Mouse (Mus musculus) layer of hippocampus, adult 2 months (tissue): ENCODE measurements around the gene Cep170b. TPM values are rescaled to one million over a fixed set of nuclear protein-coding genes. Genes with fewer than 3 reads are reported as not detected.

Experiments used
- DNase-seq, 2 experiments: peaks; one replicate each; pipeline ENCODE4 v3.0.0; 2022; ENCODE audit warnings: low spot score in 2 of 2
- H3K27ac ChIP-seq: fragments of 200-600 bp; 2 replicates; pipeline ENCODE4 v1.8.1; 2022
- H3K4me3 ChIP-seq: fragments of 200-600 bp; 2 replicates; pipeline ENCODE4 v1.8.1; 2022; ENCODE audit warnings: mild to moderate bottlenecking
- CTCF ChIP-seq: fragments of 200-600 bp; conservative IDR thresholded peaks from 2 replicates; pipeline ENCODE4 v1.8.1; 2022; ENCODE audit warnings: antibody characterized with exemption, mild to moderate bottlenecking, moderate library complexity
- total RNA-seq, 2 experiments: library from RNA; stranded (reverse); gene quantifications; 2 replicates each; pipeline ENCODE4 v1.2.3; 2021

The Cep170b gene
- total RNA-seq, 2 experiments from 2014 or later = 194 to 210 TPM

DNA sequence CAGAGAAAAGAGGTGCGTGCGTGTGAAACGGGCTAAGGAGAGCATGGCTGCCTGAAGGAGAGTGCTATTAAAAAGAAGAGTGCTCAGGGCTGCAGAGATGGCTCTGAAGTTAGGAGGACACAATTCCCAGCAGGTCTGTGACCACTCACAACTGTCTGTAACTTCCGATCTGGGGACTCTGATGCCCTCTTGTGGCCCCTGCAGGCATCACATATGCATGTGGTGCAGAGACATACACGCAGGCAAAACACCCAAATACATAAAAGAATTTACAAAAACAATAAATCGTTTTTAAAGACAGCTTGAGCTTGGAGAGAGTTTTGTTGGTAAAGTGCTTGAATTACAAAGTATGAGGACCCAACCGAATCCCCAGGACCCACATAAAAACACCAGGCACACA is 3.1 kb upstream of the Cep170b start:
- no peak overlapping the region for H3K27ac ChIP-seq
- DNase-seq = no peak
- TF ChIP-seq CTCF = peak; percentile 78
- H3K4me3 ChIP-seq = no peak overlapping the region

DNA sequence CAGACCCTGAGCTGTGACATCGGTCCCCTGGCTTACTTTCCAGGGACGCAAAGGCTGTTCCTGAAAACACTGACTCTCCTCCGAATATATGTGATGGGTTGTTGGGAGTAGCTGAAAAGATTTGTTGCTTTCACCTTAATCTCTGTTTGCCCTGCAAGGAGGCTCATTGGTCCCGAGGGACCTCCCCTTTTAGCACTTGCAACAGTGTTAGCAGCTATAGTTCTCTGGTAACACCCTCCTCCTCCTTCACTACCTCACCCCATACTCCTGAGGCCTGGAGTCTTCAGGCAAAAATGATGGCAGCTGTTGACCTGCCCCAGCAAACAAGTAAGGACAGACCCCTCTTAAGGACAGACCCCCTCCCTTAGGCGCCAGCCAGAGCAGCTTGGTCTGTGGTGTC is 1.3 kb upstream of the Cep170b start:
- no peak for TF ChIP-seq CTCF
- H3K4me3 ChIP-seq = no peak overlapping the region
- no peak for DNase-seq
- no peak overlapping the region for H3K27ac ChIP-seq

DNA sequence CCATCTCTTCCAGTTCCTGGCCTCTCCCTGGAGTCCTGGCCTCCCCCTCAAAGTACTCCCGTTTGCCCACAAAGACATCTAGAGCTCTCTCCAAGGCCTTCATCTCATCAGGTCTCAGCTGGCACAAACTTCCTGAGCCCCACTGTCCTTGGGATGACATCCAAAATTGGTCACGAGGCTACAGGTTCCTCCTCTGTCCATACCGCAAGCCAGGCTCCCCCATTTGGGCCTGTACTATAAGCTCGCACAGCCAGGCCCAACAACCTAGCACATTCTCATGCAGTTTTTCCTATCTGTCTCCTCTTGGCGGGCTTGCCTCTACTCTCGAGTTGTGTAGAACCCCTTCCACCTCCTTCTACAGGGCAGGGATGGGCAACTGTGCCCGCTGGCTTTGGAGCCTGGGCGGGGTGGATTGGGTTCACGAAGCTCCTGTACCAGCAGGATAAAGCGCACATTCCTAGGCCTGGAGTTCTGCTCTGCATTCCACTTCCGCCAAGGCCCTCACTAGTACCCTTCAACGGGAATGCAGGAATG is 702 bp downstream of the Cep170b start:
- no peak for DNase-seq
- no peak overlapping the region for H3K27ac ChIP-seq
- H3K4me3 ChIP-seq = no peak overlapping the region
- TF ChIP-seq CTCF = no peak

DNA sequence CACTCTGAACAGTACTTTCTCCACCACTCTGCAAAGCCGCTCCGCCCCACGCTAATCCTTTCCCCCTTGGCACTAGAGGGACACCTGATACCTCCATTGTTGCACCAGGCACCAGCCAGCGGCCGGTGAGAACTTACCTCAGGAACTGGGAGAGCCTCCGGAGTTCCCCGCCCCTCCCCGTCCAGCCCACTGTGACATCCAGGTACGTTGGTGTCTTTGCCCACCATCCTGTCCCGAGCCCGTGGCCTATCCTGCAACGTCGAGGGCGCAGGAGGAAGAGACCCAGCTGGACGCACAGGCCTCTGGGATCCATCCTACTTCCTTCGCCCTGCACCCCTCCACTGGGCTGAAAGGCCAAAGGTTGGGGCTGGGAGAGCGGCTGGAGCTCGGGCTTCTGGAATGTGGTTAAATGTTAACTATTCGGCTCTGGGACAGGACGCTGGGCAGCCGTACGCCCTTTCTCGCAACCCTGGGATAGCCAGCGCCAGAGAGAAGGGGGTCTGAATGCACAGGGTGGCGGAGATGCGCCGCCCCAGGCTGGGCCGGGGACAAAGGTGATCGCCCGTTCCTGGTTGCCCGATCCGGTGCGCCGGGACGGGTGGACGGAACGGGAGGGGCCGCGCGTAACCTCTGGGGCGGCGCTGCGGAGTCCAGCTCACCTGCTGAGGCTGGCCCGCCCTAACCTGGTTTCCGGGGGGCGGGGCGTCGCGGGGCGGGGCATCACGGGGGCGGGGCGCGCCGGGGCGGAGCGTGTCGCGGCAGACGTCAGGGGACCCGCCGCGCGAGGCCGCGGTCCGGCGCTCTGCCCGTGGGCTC is 1.4 kb downstream of the Cep170b start:
- peak overlapping the region; percentile 59 for H3K4me3 ChIP-seq
- H3K27ac ChIP-seq = peak overlapping the region; percentile 54; the same call in 1 of the 2 replicates
- DNase-seq = no peak
- TF ChIP-seq CTCF = no peak

DNA sequence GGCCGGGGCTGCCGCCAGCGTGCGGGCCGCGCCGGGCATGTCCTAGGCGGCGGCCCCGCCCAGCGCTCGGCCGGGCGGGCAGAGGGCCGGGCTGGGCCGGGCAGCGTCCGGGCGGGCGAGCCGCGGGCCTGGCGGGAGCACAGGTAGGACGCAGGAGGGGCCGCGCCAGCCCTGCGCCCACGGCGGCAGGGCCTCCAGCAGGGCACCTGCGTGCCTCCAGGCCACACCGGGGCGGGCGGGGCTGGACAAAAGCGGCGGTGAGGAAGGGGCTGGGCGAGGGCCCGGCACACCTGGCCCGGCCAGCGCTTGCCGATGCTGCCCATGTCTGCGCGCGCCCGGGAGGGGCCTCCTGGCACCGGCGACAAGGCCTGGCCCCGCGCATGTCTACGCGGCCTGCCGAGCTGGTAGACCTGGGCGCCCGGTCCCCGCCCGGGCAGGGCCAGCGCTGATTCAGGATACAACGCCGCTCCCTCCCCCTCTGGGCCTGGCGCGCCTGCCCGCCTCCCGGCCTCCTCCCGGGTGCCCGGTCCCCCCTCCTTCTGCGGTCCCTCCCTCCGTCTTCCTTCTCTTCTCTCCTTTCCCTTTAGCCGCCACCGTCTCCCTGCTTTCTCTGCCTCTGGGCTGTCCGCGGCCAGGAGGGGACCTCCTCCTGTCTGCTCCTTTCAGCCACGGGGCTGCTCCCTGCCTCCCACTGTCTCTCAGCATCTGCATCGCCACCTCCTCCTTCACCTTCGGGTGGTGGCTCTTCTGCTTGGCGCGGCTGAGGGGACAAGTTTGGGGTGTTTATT is 2.2 kb downstream of the Cep170b start:
- Histone ChIP-seq H3K27ac (peak overlapping the region; percentile 84), H3K4me3 (peak overlapping the region; percentile 77)
- DNase-seq = no peak
- TF ChIP-seq CTCF = no peak

DNA sequence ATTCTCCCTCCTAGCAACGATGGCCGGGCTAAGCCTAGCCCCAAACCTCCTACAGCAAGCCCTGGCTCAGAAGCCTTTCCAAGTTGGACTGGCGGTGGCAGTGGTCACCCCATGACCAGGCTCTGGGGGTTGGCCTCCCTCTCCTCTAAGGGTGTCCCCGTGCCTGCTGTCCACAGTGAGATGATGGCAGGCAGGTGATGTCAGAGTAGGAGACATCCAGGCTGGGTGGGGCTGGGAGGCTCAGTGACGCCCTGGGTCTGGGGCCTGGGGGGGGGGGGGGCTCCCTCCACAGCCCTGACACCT is 2.7 kb downstream of the Cep170b start:
- Histone ChIP-seq H3K4me3 (peak overlapping the region; percentile 77), H3K27ac (peak overlapping the region; percentile 84)
- TF ChIP-seq CTCF = no peak
- no peak for DNase-seq

DNA sequence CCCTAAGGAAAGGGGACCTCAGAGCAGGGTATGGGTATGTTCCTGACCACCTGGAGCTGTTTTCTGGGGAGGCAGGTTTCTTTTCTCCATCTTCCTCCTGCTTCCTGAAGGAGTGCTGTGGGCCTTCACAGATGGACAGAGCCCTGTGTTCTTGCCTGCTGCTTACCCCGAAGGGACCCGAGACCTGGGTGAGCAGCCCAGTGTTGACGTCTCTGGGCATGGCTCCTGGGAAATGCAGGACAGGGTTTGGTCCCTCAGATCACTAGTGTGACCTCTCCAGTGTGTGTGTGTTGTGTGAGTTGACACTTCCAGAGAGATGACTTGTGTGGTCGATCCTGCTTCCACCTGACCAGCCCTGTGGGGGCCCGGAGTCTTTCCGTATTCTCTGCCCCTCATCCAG is 3.2 kb downstream of the Cep170b start:
- TF ChIP-seq CTCF = no peak
- Histone ChIP-seq H3K4me3 (peak overlapping the region; percentile 77), H3K27ac (peak overlapping the region; percentile 84; the same call in 1 of the 2 replicates)
- no peak for DNase-seq

DNA sequence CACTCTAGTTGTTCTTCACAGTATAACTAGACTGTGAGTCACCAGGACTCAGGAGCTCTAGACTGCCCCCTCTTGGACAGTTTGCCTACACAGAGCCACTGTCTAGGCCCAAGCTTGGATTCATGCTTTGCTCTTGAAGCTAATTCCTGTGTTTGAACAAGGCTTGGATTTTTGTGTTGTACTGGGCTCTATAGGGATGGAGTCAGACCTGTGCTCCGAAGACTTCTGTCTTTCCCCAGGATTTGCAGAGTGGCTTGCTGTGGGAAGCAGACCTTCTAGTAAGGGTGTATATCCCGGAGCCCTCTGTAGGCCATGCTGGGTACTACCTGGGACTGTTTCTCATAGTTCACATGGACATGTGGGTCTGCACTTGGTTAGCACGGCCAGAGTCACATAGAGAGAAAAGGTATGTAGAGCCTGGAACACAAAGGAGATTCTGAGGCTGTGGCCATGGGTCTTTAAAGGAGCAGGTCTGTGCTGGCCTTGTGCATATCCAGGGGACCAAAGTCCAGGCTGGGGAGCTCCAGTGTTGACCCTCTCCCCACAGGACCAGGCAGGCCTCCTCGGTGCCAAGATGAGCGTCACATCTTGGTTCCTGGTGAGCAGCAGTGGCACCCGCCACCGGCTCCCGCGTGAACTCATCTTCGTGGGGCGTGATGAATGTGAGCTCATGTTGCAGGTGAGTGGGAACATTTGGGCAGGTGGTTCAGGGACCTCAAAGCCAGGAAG is 4.0 kb downstream of the Cep170b start:
- no peak overlapping the region for H3K27ac ChIP-seq
- H3K4me3 ChIP-seq = no peak overlapping the region
- DNase-seq = peak; percentile 59 to 72
- peak; percentile 84 for TF ChIP-seq CTCF

DNA sequence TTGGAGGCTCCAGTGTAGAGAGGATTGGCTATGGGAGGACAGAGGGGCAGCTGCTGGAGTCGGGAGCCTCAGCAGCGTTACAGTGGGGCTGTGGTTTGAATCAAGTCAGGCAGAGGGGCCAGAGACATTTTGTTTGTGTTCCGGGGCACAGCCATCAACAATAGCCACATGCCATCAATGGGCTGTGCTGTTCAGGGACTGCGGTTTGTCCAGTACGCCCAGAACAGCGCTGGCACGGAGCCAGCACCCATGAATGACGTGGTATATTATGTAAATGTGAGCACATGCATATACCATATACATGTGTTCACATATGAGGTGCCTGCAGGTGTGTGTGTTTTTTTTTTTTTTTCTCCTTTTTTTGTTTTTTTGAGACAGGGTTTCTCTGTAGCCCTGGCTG is 7.5 kb downstream of the Cep170b start:
- DNase-seq = no peak
- H3K4me3 ChIP-seq = no peak overlapping the region
- H3K27ac ChIP-seq = no peak overlapping the region
- TF ChIP-seq CTCF = no peak

DNA sequence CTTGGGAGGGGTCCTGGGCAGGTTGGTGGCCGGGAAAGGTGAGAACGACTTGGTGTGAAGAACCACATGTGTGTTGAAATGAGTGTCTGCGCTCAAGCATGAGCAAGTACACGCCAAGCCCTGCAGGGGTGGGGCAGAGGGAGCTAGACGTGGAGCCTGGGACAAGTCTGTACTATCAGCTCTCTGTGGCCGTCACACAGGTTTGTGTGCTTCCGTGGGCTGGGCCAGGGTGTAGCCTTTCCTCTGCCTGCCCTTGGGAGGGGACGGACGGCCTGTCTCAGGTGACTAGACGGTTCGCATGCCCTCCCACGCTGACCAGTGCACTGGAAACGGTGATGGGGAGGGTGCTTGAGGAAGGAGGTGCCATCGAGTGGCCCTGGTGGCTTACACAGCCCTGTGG is 10.6 kb downstream of the Cep170b start:
- DNase-seq = no peak
- TF ChIP-seq CTCF = no peak
- H3K27ac ChIP-seq = no peak overlapping the region
- H3K4me3 ChIP-seq = no peak overlapping the region

DNA sequence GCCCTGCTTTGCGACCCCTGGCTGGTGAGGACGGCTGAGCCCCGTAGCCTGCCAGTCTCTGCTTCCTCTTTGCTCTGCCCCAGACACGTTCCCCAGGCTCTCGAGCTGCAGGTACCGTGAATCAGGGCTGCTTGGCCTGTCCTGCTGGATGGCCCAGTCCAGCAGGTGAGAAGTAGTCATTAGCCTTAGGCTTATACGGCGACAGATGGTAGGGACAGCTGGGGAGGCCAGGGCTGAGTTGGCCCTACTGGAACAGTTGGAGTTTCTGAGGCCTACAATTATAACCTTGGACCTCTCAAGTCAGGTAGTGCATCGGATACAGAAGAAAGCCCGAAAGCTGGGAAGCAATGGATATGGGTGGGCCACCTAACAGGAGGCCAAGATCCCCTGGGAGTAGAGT is 12.3 kb downstream of the Cep170b start:
- Histone ChIP-seq H3K4me3 (no peak overlapping the region), H3K27ac (no peak overlapping the region)
- no peak for TF ChIP-seq CTCF
- DNase-seq = no peak

DNA sequence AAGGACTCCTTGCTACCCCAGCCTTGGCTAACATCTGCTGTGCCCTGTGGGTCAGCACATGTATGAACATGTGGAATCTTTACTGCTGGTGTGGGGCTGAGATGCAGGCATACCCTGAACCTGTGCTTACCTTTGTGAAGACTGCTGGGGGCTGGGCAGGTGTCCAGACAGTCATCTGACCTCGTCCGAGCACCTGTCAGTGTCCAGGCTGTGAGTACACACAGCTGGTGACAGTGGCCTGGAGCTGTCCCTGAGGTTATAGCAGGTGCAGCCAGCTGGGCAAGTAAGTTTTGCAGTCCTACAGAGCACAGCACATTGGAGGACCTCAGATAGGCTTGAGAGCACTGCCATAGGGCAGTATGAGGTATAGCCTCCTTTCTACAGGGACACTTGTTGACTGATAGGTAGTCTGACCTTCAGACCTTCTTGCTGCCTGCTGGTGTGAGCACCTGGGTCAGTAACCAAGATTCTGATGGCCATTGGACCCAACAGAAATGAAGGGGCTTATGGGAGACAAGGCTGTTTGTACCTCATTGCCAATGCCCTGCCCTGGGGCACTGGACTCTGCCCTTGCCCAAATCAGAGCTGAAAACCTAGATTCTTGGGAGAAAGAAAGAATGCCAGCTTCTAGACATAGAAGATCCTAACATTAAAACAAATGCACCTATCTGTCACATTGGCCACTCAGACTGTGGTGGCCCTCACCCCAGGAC is 14.0 kb downstream of the Cep170b start:
- DNase-seq = no peak
- Histone ChIP-seq H3K4me3 (no peak overlapping the region), H3K27ac (no peak overlapping the region)
- no peak for TF ChIP-seq CTCF
